Mouse (Mus musculus) urinary bladder, postnatal 36 days (tissue): ENCODE measurements at regions not wholly inside any gene's neighbourhood (a gene's known extent, or its start where the extent isn't known, plus 50 kb on each side); places are given as distances from the start of the nearest gene placed in this dataset.

ENCODE experiments used
- DNase-seq, 2 experiments: peaks; one replicate each; pipeline ENCODE4 v3.0.0; 2022; ENCODE audit warnings: low spot score in 2 of 2, mixed read lengths in 1 of 2

DNA sequence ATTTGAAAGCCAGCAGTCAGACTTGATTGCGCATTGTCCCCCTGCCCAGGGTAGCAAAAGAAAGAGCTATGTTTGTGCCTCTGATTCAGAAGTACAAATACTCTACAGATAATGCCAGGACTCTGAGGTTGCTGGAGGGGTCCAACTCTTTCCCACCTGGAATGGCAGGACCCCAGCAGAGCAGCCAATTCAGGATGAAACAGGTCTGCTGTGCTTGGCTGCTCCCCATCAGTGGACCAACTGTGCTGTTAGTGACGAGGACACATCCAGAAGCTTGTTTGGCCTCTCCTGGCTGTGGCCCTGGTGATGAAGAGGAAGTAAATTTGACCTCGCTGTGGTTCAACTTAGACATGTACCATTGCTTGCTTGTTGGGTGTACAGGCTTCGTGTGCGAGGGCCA lies 437.8 kb downstream of the Prdm2 start:
- no peak for DNase-seq

DNA sequence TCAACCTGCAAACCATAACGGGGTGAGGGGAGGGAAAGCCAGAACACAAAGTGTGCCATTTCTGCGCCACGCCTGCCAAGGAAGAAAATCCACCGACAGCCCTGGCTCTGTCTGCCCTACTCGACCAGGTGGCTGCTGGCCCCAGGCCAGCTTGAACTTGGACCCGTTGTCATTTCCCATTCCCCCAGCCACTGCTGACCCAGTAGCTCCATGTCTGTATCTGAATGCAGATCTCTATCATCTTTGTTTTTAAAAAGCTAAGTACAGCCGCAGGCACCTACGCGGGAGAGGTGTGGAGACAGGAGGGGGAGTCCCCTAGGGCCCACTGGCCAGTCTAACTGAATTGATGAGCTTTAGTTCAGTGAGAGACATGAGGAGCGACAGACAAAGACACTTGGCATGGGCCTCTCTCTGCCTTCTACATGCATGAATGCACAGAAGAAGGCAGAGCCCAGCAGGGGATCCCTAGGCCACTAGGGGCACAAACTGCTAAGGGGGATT lies 439.1 kb downstream of the Prdm2 start:
- DNase-seq: no peak

DNA sequence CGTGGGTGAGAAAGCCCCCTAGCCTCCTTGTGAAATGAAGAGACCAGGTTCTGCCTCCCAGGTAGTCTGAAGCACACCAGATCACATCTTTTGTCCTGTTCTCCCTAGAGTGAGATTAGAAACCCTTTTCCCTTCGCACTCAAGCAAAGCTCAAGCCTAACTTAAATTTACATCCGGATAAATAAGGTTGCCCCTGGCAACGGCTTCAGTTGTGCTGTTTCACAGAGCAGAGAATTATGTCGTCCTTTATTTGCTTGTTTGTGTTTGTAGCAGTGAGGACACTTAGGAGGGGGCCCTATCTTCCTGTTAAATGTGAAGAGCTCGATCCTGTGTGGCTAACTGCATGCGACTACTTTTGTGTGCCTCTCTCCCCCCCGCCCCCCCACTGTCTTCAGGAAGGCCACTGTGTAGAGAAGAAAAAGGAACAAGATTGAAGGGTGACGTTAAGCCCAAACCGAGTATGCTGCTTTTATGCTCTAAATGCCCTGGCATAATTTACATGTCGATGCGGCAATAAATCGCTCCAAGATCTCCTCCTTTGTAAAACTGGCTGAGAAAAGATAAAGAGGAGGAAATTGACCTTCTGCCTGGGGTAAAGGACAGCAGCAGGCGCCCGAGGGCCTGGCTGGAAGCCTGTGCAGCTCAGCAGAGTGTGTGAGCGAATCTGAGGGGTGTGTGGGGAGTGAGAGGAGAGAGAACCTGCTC lies 439.9 kb downstream of the Prdm2 start:
- no peak for DNase-seq

- no peak for DNase-seq
These were observed 441.2 kb downstream of the Prdm2 start for GRCm38 (mm10) chr4:142771520-142772150.

GRCm38 (mm10) chr4:142770177-142770576 lies 442.6 kb downstream of the Prdm2 start:
- no peak for DNase-seq

DNA sequence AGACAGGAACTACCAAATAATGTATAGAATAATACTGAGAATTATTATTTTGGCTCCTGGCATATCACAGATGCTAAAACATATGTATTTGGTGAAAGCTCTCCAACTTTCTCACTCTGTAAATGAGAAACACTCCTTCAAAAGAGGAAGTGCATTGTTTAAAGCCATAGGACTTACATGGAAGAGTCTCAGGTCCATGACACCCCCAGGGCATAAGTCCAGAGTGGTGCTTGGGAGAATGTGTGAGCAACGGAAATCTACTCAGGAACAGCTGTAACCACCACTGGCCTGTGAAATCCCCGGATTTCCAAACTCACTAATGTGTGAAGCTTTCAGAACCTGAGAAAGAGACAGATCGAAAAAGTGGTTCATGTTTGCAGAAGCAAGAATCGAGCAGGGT lies 445.1 kb downstream of the Prdm2 start:
- no peak for DNase-seq

DNA sequence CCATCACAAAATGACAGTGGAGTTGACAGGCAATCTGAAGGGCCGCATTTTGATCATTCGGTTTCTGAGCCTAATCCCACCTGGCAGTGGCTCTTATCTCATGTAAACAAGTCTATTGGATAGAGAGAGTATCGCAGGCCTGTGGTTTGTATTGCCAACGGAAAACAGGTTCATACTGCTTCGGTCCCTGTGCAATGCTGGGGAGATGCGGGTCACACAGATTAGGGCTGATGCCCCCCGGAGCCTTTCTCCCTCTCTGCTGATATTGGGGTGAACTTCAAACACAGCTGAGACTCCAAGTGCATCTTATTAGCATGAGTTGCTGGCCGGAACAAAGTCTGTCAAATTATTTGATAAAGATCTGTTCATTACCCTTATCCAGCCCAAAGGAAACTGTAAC lies 451.2 kb downstream of the Prdm2 start:
- DNase-seq: no peak

- DNase-seq: no peak
These were observed 454.7 kb downstream of the Prdm2 start for GRCm38 (mm10) chr4:142758102-142758501.

GRCm38 (mm10) chr4:142756332-142756731 lies 456.5 kb downstream of the Prdm2 start:
- DNase-seq: peak; percentile 8 to 13

DNA sequence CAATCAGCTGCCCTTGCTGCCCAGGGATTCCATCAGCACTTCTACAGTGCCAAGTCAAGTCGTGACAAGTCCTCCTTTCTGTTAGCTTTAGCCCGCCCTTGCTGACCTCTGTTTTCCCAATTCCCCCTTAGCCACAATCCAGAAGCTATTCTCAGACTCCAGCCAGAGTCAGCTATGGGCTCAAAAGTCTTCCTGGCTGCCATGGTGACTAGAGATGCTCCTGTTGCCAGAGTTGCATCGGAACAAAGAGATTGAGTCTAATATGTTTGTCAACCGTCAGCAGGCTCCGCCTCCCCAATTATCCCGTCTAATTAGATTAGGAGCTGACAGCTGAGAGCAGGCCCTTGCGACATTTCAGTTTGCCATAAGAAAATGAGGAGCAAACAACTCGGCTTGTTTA lies 462.9 kb downstream of the Prdm2 start:
- DNase-seq: no peak

DNA sequence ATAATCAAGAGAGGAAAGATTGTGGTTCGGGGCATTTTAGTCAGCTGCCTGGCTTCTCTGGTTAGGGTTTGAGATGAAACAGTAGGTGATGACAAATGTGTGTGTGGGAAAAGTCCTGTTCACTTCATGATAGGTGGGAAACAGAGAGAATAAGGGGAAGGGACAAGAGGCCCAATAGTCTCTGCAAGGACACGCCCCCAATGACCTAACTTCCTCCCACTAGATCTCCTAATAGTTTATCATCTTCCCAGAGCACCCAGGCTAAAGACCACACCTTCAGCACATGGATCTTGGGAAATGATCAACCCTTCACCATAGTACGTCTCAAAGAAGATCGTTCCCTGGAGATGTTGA lies 484.3 kb upstream of the Kazn start:
- no peak for DNase-seq

- DNase-seq: no peak
These were observed 483.8 kb upstream of the Kazn start for GRCm38 (mm10) chr4:142722845-142723553.

DNA sequence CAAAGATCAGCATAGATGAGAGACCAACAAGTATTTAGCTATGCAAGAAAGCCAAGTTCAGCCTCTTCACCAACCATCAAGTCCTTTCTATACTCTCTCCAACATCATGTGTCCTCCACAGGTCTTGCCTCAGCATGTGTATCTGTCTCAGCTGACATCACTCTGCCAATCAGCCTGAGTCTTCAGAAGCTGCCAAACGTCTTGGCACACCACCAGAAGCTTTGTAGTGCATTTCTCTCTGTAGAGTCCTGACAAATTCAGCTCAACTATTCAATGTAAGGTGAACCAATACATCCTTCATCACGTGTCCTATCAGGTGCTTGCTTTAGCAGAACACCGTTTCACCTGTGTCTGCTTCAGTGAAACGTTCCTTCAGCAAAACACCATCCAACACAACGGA lies 462.4 kb upstream of the Kazn start:
- DNase-seq: no peak

DNA sequence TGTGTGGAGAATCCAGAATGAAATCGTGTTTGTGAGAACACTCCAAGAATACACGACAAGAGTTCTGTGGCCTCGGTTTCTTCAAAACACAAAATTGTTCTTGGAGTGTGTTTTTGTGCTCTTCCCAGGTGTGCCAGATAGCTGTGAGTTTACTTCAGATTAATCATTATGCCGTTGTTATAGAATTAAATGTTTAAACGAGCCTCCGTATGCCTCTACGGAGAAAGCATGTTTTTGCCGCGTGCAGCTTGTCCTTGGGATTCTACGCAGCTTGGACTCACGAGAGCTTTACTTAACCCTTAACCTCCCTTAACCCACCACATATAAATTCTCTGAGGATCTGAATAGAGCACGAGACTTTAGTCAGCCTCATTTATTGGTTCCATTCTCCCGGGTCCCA lies 455.7 kb upstream of the Kazn start:
- no peak for DNase-seq

DNA sequence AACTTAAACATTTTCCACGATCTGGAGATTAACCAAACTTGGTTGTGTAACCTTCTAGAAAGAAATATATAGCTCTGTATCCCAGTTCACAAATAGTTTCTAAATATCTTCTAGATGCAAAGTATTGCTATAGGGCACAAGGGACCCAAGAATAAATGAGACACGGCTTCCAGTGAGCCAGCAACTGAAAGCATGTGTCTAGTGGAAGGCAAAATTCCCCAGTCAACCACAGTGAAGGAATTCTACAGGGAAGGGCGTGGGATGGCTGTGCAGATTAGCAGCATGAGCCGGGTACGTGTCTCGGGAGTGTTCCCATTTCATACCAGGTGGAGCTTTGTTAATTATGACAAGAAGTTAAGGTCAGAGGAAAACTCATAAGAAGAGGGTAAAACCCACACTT lies 449.0 kb upstream of the Kazn start:
- no peak for DNase-seq

GRCm38 (mm10) chr4:142677426-142677825 lies 438.2 kb upstream of the Kazn start:
- DNase-seq: no peak

DNA sequence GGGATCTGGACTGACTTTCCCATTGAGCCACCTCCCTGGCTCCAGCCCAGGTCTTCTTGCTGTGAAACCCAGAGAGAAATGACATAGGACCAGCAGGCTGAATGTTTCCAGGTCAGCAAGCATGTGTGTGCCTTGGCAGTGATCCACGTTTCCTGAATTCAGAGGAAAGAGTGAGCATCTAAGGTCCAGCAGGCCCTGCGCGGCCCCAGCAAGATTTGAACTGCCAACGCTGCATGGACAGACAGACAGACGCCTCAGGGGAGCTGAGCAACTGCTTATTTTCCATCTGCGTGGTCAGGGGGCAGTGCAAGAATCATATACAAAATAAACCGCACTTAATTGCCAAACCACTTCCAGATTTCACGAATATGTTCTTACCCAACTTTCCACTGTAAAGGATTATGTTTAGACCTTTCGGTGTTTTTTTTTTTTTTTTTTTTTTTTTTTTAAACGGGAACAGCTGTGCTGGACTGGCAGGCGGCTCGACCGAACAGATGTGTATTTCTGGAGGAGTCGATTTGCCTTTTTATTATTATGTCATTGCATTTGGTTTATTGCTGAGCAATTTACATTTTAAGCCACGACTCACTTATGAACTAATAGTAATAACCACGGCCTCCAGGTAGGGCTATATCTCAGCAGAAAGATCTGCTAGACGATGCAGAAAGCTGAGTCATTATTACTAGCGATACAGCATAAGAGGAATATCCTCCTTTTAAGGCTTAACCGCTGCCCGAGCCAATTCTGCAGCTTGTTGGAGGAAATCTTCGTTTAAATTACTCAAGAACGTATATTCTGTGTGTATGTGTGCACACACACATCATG lies 435.7 kb upstream of the Kazn start:
- no peak for DNase-seq

DNA sequence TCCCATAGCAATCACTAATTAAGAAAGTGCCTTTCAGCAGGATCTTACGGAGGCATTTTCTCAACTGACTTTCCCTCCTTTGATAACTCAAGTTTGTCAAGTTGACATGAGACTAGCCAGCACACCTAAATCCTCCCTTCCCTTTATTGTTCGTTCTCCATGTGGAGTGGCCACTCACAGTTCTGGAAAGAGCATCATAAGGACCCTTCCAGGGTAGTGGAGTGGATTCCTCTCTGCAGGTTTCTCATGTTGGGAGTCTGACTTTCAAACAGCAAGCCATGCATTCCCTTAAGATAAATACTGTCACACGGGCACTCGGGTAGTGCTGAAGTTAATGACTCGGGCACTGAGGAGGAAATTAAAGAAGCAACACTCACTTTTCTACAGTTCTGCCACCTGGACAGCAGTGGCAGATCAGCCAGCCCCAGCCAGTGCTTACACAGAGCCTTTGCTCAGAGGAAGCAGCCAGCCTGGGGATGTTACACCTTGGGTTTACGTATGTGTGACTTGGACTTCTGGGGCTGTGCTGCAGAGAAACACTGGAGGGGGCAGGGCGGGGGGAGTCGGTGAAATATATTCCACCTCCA lies 432.8 kb upstream of the Kazn start:
- DNase-seq: no peak

- no peak for DNase-seq
These were observed 425.6 kb upstream of the Kazn start for GRCm38 (mm10) chr4:142664781-142665180.

GRCm38 (mm10) chr4:142658156-142658555 lies 419.0 kb upstream of the Kazn start:
- no peak for DNase-seq

- no peak for DNase-seq
These were observed 401.9 kb upstream of the Kazn start for GRCm38 (mm10) chr4:142641069-142641468.

DNA sequence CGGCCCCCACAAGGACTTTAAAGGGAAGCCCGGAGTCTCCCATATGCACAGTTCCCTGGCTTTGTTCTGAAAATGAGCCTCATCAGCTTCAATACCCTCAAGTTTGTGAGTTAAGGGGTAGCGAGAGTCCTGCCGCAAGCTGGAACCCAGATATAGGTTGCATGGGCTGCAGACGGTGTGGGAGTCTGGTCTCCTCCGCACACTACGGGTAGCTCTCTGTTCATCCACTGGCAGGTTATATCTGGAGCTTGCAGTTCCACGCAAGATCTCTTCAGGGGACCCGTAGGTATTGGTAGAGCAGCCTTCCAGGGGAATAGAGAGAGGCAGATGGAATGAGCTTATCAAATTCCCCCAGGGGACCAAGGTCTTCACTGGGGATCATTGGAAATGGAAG lies 400.1 kb upstream of the Kazn start:
- no peak for DNase-seq
